ENCODE assay signal across 12 mouse cellular contexts in the genomic region with DNA sequence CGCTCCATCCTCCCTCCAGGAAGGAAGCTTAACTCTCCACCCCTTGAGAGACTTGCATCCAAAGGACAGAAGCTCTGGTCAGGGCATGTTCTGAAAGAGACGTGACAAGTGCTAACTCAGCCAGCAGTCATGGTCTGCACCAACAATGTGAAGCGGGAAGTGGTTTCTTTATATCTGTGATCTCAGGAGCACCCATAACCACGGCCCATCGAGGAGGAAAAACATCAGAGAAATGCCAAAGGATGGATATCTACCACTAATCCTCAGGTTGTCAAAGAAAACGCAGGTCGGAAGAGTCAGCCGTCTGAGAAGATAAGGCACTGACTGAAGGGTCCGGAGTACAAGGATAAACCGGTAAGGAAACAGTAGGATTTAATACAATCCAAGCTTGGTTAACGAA. TPM values are rescaled to one million over a fixed set of nuclear protein-coding genes. Genes with fewer than 3 reads are reported as not detected.
DNase-seq lines count a peak whose midpoint lies in the region; ATAC-seq lines count a peak whose summit lies in the region.
"Had no signal": no experiment of that assay in that cellular context is flagged by ENCODE, and none has a peak within 500 bp of the region (broad histone marks: within the 10 kb centered on the region; RNA-seq: fewer than 3 reads in every experiment).

No protein-coding gene starts in this region.

- H3K9me3 ChIP-seq in heart, embryonic 11.5 days (replicated peaks; ENCODE audit: control insufficient read depth, low read length), result no peaks in the 10 kb centered on the region
- H3K9me3 ChIP-seq in megakaryocyte, embryonic 14.5 days, result no peaks in the 10 kb centered on the region

- DNase-seq in heart, postnatal 4 days, result no peak
- peak; percentile 47 for DNase-seq in urinary bladder, postnatal 14 days (ENCODE audit: low spot score)
- no peak for DNase-seq in urinary bladder, postnatal 10 days (ENCODE audit: low spot score)
- DNase-seq in ovary, postnatal 36 days (ENCODE audit: low spot score), result no peak
- no peak for DNase-seq in left cerebral cortex, adult 9 months (ENCODE audit: low spot score in 2 of 2)
- DNase-seq: cerebellum, adult 11-12 months; kidney, adult 11 months; lung, postnatal 14 days had no signal

- ATAC-seq in heart, embryonic 11.5 days (replicated peaks; ENCODE audit: insufficient number of reproducible peaks, low FRiP score, low TSS enrichment), result no peak
- no peak; the same call in 1 of the 2 replicates for ATAC-seq in monocyte, adult 5-6 weeks (replicated peaks; ENCODE audit: insufficient number of reproducible peaks, low FRiP score, low TSS enrichment, poor library complexity, severe bottlenecking)

- no peak overlapping the region for H3K9ac ChIP-seq in heart, embryonic 11.5 days (ENCODE audit: low read depth, low read length)
- H3K9ac ChIP-seq: forebrain, embryonic 12.5 days had no signal

- no peak overlapping the region for H3K4me3 ChIP-seq in heart, embryonic 11.5 days (ENCODE audit: low read depth, low read length)
- peak overlapping the region; percentile 86 for H3K4me3 ChIP-seq in megakaryocyte, embryonic 14.5 days (replicated peaks)
- H3K4me3 ChIP-seq: forebrain, embryonic 12.5 days had no signal

- H3K27ac ChIP-seq in heart, embryonic 11.5 days (ENCODE audit: low read depth, low read length), result peak overlapping the region; percentile 22; the same call in 1 of the 2 replicates
- H3K27ac ChIP-seq: forebrain, embryonic 12.5 days had no signal

- H3K36me3 ChIP-seq in heart, embryonic 11.5 days (ENCODE audit: control insufficient read depth, insufficient read depth, low read length), result no peaks in the 10 kb centered on the region; the same call in 1 of the 2 replicates
- H3K36me3 ChIP-seq in megakaryocyte, embryonic 14.5 days (replicated peaks; ENCODE audit: low read length), result no peaks in the 10 kb centered on the region
- H3K36me3 ChIP-seq: forebrain, embryonic 12.5 days had no signal

- no peak overlapping the region for H3K4me2 ChIP-seq in heart, embryonic 11.5 days
- H3K4me2 ChIP-seq: forebrain, embryonic 12.5 days had no signal

- no peaks in the 10 kb centered on the region for H3K27me3 ChIP-seq in heart, embryonic 11.5 days (ENCODE audit: control insufficient read depth, insufficient read depth, low read length)
- no peaks in the 10 kb centered on the region for H3K27me3 ChIP-seq in megakaryocyte, embryonic 14.5 days (replicated peaks)
- H3K27me3 ChIP-seq: forebrain, embryonic 12.5 days had no signal

- whole genome bisulfite sequencing in heart, embryonic 11.5 days (ENCODE audit: insufficient replicate concordance), result 41% methylated on average over 11 of the region's 11 CpGs

- H3K4me1 ChIP-seq in heart, embryonic 11.5 days (ENCODE audit: control insufficient read depth, insufficient read depth, low read length), result peaks cover 33% of the 10 kb centered on the region
- H3K4me1 ChIP-seq in megakaryocyte, embryonic 14.5 days, result peaks cover 56% of the 10 kb centered on the region

RNA-seq across cellular contexts. Expression of a gene that starts 38.1 kb away (rescaled TPM):
- 5.4 and 5.9 TPM in 2 replicates for polyA plus RNA-seq in heart, embryonic 11.5 days (2014; fragmentation: Nextera tagmentation; extraction: Ambion mirVana)
- 10 to 100 TPM; 37.0 to 40.6 TPM for total RNA-seq in heart, postnatal 4 days (2021)
- polyA plus RNA-seq in megakaryocyte, embryonic 14.5 days (2012; ENCODE audit: insufficient read depth, low replicate concordance), result 0.81 and 1.5 TPM in 2 replicates
- 28.9 to 48.8 TPM (median 34.6 TPM) in 3 replicates for total RNA-seq in monocyte, adult 5-6 weeks (2017)
